Mouse (Mus musculus): ENCODE results near the gene Dnajb4.

- TF ChIP-seq CTCF (IDR thresholded peaks at IDR 0.05; ENCODE audit: low read depth) (no peak), EP300 (IDR thresholded peaks at IDR 0.05; ENCODE audit: low read depth) (no peak)
These were observed 19.2 kb downstream of the Dnajb4 start for GRCm38 (mm10) chr3:152190679-152191477.

All from liver, postnatal 0 days (tissue).